Mouse (Mus musculus) lung, embryonic 14.5 days (tissue): Measurements from ENCODE around the gene Slc34a1. TPM values are rescaled to one million over a fixed set of nuclear protein-coding genes. Genes with fewer than 3 reads are reported as not detected.
"Not testable (repeated sequence)": the region's sequence is repeated elsewhere in the genome, so short reads cannot be mapped to it uniquely, and the experiment has no call there.

Experiments used
- ATAC-seq: fragments of 200-750 bp; cut with Nextera tagmentation; 2 replicates; pipeline ENCODE4 v1.8.0; 2017; ENCODE audit warnings: mild to moderate bottlenecking, moderate TSS enrichment, moderate library complexity; ENCODE audit not compliant: insufficient read depth
- DNase-seq: peaks from one replicate; pipeline ENCODE4 v3.0.0-alpha.2; 2015
- H3K27ac ChIP-seq: fragments of 300-500 bp; sonication (generic); 2 replicates; pipeline ENCODE4 v1.5.1; 2014; ENCODE audit warnings: low read depth, mild to moderate bottlenecking, moderate library complexity
- H3K27me3 ChIP-seq: fragments of 300-500 bp; sonication (generic); 2 replicates; pipeline ENCODE4 v1.6.1; 2014; ENCODE audit warnings: low read length, control low read depth; ENCODE audit not compliant: insufficient read depth
- H3K36me3 ChIP-seq: fragments of 300-500 bp; sonication (generic); 2 replicates; pipeline ENCODE4 v1.6.1; 2014; ENCODE audit warnings: control low read depth; ENCODE audit not compliant: insufficient read depth
- H3K4me1 ChIP-seq: fragments of 300-500 bp; sonication (generic); 2 replicates; pipeline ENCODE4 v1.6.1; 2014; ENCODE audit warnings: antibody characterized with exemption, control low read depth; ENCODE audit not compliant: insufficient read depth
- H3K4me2 ChIP-seq: fragments of 300-500 bp; sonication (generic); 2 replicates; pipeline ENCODE4 v1.6.1; 2014; ENCODE audit warnings: mild to moderate bottlenecking
- H3K4me3 ChIP-seq: fragments of 300-500 bp; sonication (generic); 2 replicates; pipeline ENCODE4 v1.5.1; 2014; ENCODE audit warnings: low read depth, low read length
- H3K9ac ChIP-seq: fragments of 300-500 bp; sonication (generic); 2 replicates; pipeline ENCODE4 v1.6.1; 2014
- H3K9me3 ChIP-seq: fragments of 300-500 bp; sonication (generic); 2 replicates; pipeline ENCODE4 v1.6.1; 2016; ENCODE audit warnings: low read depth, low read length, control low read depth
- CTCF ChIP-seq: IDR thresholded peaks from 2 replicates; pipeline ENCODE4 v1.5.1; 2016; ENCODE audit warnings: antibody characterized with exemption, low read depth
- WGBS: fragments of 180-500 bp; shearing (Covaris S2); extraction: QIAGEN DNeasy Blood & Tissue Kit; methylation state at CpG from one replicate; pipeline ENCODE4 v1.1.7; 2014; 5-methylcytosine and 5-hydroxymethylcytosine counted together
- polyA plus RNA-seq: library from polyadenylated mRNA; unstranded; fragments of >200 nt; fragmentation: Nextera tagmentation; extraction: Ambion mirVana; gene quantifications from 2 replicates; pipeline ENCODE4 v1.2.1, GENCODE M21; 2014

Slc34a1 gene
- polyA plus RNA-seq, 1 experiment from 2014 or later, result not detected

GRCm38 (mm10) chr13:55426613-55427012 is 28.6 kb downstream of the Slc34a1 start, which contains the start of gene F12:
Gene F12 (minus strand): TSS chr13:55426793.
- Histone ChIP-seq H3K36me3 (no peaks in the 10 kb centered on the region), H3K9me3 (no peaks in the 10 kb centered on the region), H3K27me3 (peaks cover 7% of the 10 kb centered on the region), H3K4me2 (no peak within 1 kb of the TSS), H3K4me1 (no peaks in the 10 kb centered on the region), H3K27ac (no peak within 1 kb of the TSS), H3K4me3 (no peak within 1 kb of the TSS), H3K9ac (no peak within 1 kb of the TSS)
- no peak for TF ChIP-seq CTCF
- no peak for ATAC-seq
- WGBS, result 83% methylated on average over 10 of the region's 10 CpGs
- DNase-seq, result no peak

GRCm38 (mm10) chr13:55429226-55429888 is 31.4 kb downstream of the Slc34a1 start:
- Histone ChIP-seq H3K4me2 (no peak overlapping the region), H3K27me3 (no peaks in the 10 kb centered on the region), H3K9ac (no peak overlapping the region), H3K27ac (no peak overlapping the region), H3K36me3 (no peaks in the 10 kb centered on the region), H3K9me3 (no peaks in the 10 kb centered on the region), H3K4me3 (no peak overlapping the region), H3K4me1 (no peaks in the 10 kb centered on the region)
- DNase-seq, result no peak
- TF ChIP-seq CTCF, result no peak
- WGBS, result 61% methylated on average over 12 of the region's 12 CpGs
- no peak for ATAC-seq

GRCm38 (mm10) chr13:55430566-55430965 is 32.6 kb downstream of the Slc34a1 start:
- ATAC-seq (no peak), DNase-seq (no peak)
- TF ChIP-seq CTCF, result no peak
- Histone ChIP-seq H3K36me3 (no peaks in the 10 kb centered on the region), H3K9ac (no peak overlapping the region), H3K4me1 (no peaks in the 10 kb centered on the region), H3K4me2 (no peak overlapping the region), H3K4me3 (no peak overlapping the region), H3K27me3 (no peaks in the 10 kb centered on the region), H3K9me3 (no peaks in the 10 kb centered on the region), H3K27ac (no peak overlapping the region)
- WGBS, result 88% methylated on average over 2 of the region's 2 CpGs

- Histone ChIP-seq H3K27ac (no peak overlapping the region), H3K4me1 (no peaks in the 10 kb centered on the region), H3K4me3 (no peak overlapping the region), H3K36me3 (no peaks in the 10 kb centered on the region), H3K9me3 (no peaks in the 10 kb centered on the region), H3K27me3 (no peaks in the 10 kb centered on the region), H3K9ac (no peak overlapping the region), H3K4me2 (no peak overlapping the region)
- WGBS, result 60% methylated on average over 10 of the region's 10 CpGs
- ATAC-seq (no peak), DNase-seq (no peak)
- no peak for TF ChIP-seq CTCF
Measured at GRCm38 (mm10) chr13:55431889-55432685, 34.1 kb downstream of the Slc34a1 start.

GRCm38 (mm10) chr13:55437111-55437629 is 39.2 kb downstream of the Slc34a1 start:
- ATAC-seq, H3K36me3 ChIP-seq, DNase-seq, H3K27ac ChIP-seq, H3K4me1 ChIP-seq, H3K9me3 ChIP-seq, H3K9ac ChIP-seq, H3K4me3 ChIP-seq, H3K27me3 ChIP-seq, H3K4me2 ChIP-seq: not testable (repeated sequence)
- 78% methylated on average over 14 of the region's 15 CpGs for WGBS

GRCm38 (mm10) chr13:55443799-55444285 is 45.9 kb downstream of the Slc34a1 start:
- Histone ChIP-seq H3K27ac (peak overlapping the region; percentile 94), H3K4me2 (peak overlapping the region; percentile 89), H3K4me1 (peaks cover 10% of the 10 kb centered on the region), H3K9ac (peak overlapping the region; percentile 50), H3K4me3 (peak overlapping the region; percentile 93), H3K9me3 (no peaks in the 10 kb centered on the region), H3K36me3 (no peaks in the 10 kb centered on the region), H3K27me3 (no peaks in the 10 kb centered on the region)
- no peak for TF ChIP-seq CTCF
- DNase-seq (no peak), ATAC-seq (no peak)
- 27% methylated on average over 9 of the region's 9 CpGs for WGBS
